Mouse (Mus musculus) heart, embryonic 11.5 days (tissue): ENCODE data around the gene Stat5b. TPM values are rescaled to one million over a fixed set of nuclear protein-coding genes. Genes with fewer than 3 reads are reported as not detected.
A peak's percentile ranks its signal among the peaks of the same experiment; 100 is the strongest.

Experiments
- ATAC-seq: fragments of 200-750 bp; cut with Nextera tagmentation; replicated peaks from 2 replicates; pipeline ENCODE4 v1.8.0; 2017; ENCODE audit warnings: moderate library complexity; ENCODE audit not compliant: insufficient number of reproducible peaks, low FRiP score, low TSS enrichment
- H3K27ac ChIP-seq: fragments of 300-500 bp; sonication (generic); 2 replicates; pipeline ENCODE4 v1.5.1; 2014; ENCODE audit warnings: mild to moderate bottlenecking, low read depth, low read length
- H3K27me3 ChIP-seq: fragments of 300-500 bp; sonication (generic); 2 replicates; pipeline ENCODE4 v1.6.1; 2014; ENCODE audit warnings: mild to moderate bottlenecking, low read length, mixed read lengths; ENCODE audit not compliant: control insufficient read depth, insufficient read depth
- H3K36me3 ChIP-seq: fragments of 300-500 bp; sonication (generic); 2 replicates; pipeline ENCODE4 v1.6.1; 2014; ENCODE audit warnings: mild to moderate bottlenecking, low read length, moderate library complexity, mixed read lengths; ENCODE audit not compliant: control insufficient read depth, insufficient read depth
- H3K4me1 ChIP-seq: fragments of 300-500 bp; sonication (generic); 2 replicates; pipeline ENCODE4 v1.6.1; 2014; ENCODE audit warnings: low read length; ENCODE audit not compliant: control insufficient read depth, insufficient read depth
- H3K4me2 ChIP-seq: fragments of 300-500 bp; sonication (generic); 2 replicates; pipeline ENCODE4 v1.6.1; 2014; ENCODE audit warnings: mild to moderate bottlenecking, moderate library complexity
- H3K4me3 ChIP-seq: fragments of 300-500 bp; sonication (generic); 2 replicates; pipeline ENCODE4 v1.5.1; 2014; ENCODE audit warnings: low read depth, low read length
- H3K9ac ChIP-seq: fragments of 300-500 bp; sonication (generic); 2 replicates; pipeline ENCODE4 v1.6.1; 2014; ENCODE audit warnings: mild to moderate bottlenecking, low read depth, low read length, moderate library complexity
- H3K9me3 ChIP-seq: fragments of 300-500 bp; sonication (generic); replicated peaks from 2 replicates; pipeline ENCODE4 v1.6.1; 2016; ENCODE audit warnings: low read length; ENCODE audit not compliant: control insufficient read depth
- WGBS: fragments of 180-500 bp; shearing (Covaris S2); extraction: QIAGEN DNeasy Blood & Tissue Kit; methylation state at CpG from one replicate; pipeline ENCODE4 v1.1.7; 2014; ENCODE audit not compliant: insufficient replicate concordance; 5-methylcytosine and 5-hydroxymethylcytosine counted together
- polyA plus RNA-seq: library from polyadenylated mRNA; unstranded; fragments of >200 nt; fragmentation: Nextera tagmentation; extraction: Ambion mirVana; gene quantifications from 2 replicates; pipeline ENCODE4 v1.2.1, GENCODE M21; 2014

The Stat5b gene
- polyA plus RNA-seq, 1 experiment from 2014 or later: 26.4 TPM

DNA sequence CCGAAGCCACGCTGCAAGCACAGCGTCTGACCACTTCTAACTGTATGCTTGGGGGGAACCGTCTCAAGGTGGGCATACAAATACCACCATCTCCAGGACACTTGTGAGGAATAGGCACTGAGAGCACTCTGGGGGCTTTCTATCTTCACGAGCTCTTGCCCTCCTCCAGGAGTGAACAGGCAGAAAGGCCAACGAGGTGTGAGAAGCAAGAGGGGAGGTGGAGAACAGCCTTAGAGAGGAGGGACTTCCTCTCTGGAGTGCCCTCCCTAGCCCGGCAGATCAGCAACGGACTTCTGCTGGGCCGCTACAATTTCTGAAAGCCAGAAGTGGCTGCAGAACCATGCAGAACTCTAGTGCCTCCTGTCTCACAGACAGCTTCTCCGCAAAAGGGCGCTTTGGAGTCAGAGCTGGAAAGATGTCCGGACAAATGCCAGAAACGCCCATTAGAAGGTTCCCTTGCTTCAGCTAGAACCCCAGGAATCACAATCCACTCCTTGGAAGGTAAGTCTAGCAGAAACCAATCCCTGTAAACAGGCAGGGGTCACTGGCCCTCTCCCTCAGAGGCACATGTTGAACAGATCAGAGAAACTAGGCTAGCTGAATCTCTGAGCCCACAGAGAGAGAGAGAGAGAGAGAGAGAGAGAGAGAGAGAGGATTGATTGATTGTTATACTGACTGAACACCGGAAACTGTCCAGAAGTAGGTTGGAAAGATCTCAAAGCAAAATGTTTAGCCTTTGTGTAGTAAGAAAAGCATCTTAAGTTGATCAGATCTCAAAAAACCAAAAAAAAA, 114.4 kb downstream of the Stat5b start:
- Histone ChIP-seq H3K36me3 (no peaks in the 10 kb centered on the region), H3K4me1 (peaks cover 19% of the 10 kb centered on the region), H3K9ac (peak overlapping the region; percentile 98), H3K9me3 (no peaks in the 10 kb centered on the region), H3K4me2 (peak overlapping the region; percentile 92), H3K27me3 (peaks cover 2% of the 10 kb centered on the region; the same call in 1 of the 2 replicates), H3K27ac (0 out of 2 replicates have a peak overlapping the region, but pooled peaks have one; percentile 65), H3K4me3 (peak overlapping the region; percentile 99)
- no peak for ATAC-seq
- 59% methylated on average over 14 of the region's 14 CpGs for WGBS

DNA sequence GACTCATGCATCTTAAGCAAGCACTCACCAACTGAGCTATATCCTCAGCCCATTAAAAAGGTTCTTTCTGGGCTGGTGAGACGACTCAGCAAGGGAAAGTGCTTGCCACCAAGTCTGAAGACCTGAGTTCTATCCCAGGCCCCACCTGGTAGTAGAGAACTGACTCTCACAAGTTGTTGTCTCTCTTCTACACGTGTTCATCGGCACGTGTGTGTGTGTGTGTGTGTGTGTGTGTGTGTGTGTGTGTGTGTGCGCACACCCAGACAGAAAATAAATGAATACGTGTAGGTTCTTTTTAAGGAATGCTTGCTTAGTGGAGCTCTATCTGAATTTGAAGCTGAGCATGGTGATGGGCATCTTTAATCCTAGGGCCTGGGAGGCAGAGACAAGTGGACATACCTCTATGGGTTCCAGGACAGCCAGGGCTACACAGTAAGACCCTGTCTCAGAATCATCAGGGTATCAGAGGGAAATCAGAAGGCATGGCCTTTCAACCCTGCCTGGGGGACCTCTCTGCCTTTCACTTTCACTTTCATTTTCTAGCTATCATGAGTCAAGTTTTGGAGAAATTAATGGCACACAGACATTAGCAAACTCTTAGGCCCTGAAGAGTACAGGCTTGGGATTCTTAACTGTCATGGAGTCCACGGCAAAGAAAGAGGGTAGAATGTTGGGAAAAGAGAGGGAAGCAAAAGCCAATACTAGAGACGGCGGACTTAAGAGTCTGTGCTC, 115.2 kb downstream of the Stat5b start:
- 88% methylated on average over 9 of the region's 9 CpGs for WGBS
- peaks cover 19% of the 10 kb centered on the region for H3K4me1 ChIP-seq
- peak overlapping the region; percentile 28; the same call in 1 of the 2 replicates for H3K9ac ChIP-seq
- no peak overlapping the region for H3K27ac ChIP-seq
- H3K27me3 ChIP-seq: no peaks in the 10 kb centered on the region
- H3K4me2 ChIP-seq: peak overlapping the region; percentile 92
- no peaks in the 10 kb centered on the region for H3K9me3 ChIP-seq
- H3K36me3 ChIP-seq: no peaks in the 10 kb centered on the region
- peak overlapping the region; percentile 99; the same call in 1 of the 2 replicates for H3K4me3 ChIP-seq
- no peak for ATAC-seq

Other genes with a start within 250 kb of the Stat5b start
- gene Nkiras2, start 231.5 kb downstream of the Stat5b start, polyA plus RNA-seq: 65.4 and 66.9 TPM in 2 replicates
- gene Dnajc7, start 230.6 kb downstream of the Stat5b start, polyA plus RNA-seq: 69.4 and 85.1 TPM in 2 replicates
- 0.14 and 0.25 TPM in 2 replicates for gene Zfp385c, start 158.3 kb downstream of the Stat5b start, polyA plus RNA-seq
- 0.65 and 1.3 TPM in 2 replicates for gene Dhx58, start 146.5 kb downstream of the Stat5b start, polyA plus RNA-seq
- gene Kat2a, start 138.3 kb downstream of the Stat5b start, polyA plus RNA-seq: 36.7 and 37.9 TPM in 2 replicates
- 0.37 TPM in 1 of 2 replicates, not detected in the other for gene Hspb9, start 136.9 kb downstream of the Stat5b start, polyA plus RNA-seq
- 30.8 and 41.1 TPM in 2 replicates for gene Rab5c, start 112.5 kb downstream of the Stat5b start, polyA plus RNA-seq
- not detected in 2 replicates for gene Kcnh4, start 90.8 kb downstream of the Stat5b start, polyA plus RNA-seq
- not detected in 2 replicates for gene Hcrt, start 87.8 kb downstream of the Stat5b start, polyA plus RNA-seq
- gene Ghdc, start 79.8 kb downstream of the Stat5b start, polyA plus RNA-seq: 3.8 and 5.3 TPM in 2 replicates
- 5.6 and 5.9 TPM in 2 replicates for gene Stat5a, start 8.6 kb upstream of the Stat5b start, polyA plus RNA-seq
- gene Stat3, start 88.8 kb upstream of the Stat5b start, polyA plus RNA-seq: 45.0 and 49.0 TPM in 2 replicates
- gene Cavin1, start 120.2 kb upstream of the Stat5b start, polyA plus RNA-seq: 113 and 175 TPM in 2 replicates
- 57.1 and 62.2 TPM in 2 replicates for gene Atp6v0a1, start 158.7 kb upstream of the Stat5b start, polyA plus RNA-seq
- gene Naglu, start 219.3 kb upstream of the Stat5b start, polyA plus RNA-seq: 9.6 and 13.1 TPM in 2 replicates
- gene Hsd17b1, start 227.7 kb upstream of the Stat5b start, polyA plus RNA-seq: 0.11 TPM in 1 of 2 replicates, not detected in the other
- 29.6 and 34.3 TPM in 2 replicates for gene Coasy, start 231.8 kb upstream of the Stat5b start, polyA plus RNA-seq
- gene Mlx, start 236.6 kb upstream of the Stat5b start, polyA plus RNA-seq: 34.5 and 36.0 TPM in 2 replicates
- 23.1 and 27.5 TPM in 2 replicates for gene Psmc3ip, start 244.7 kb upstream of the Stat5b start, polyA plus RNA-seq